Mouse (Mus musculus) heart, adult 10 weeks (tissue): ENCODE results near the gene Batf2. TPM values are rescaled to one million over a fixed set of nuclear protein-coding genes. Genes with fewer than 3 reads are reported as not detected.

Source experiments
- polyA plus RNA-seq: library from polyadenylated mRNA; stranded (reverse); fragments of 350-450 nt; fragmentation: Illumina TruSeq; extraction: RNeasy Lipid Tissue Mini Kit (QIAGEN cat#74804); gene quantifications from one replicate; pipeline ENCODE4 v1.2.3, GENCODE M21; 2014; ENCODE audit warnings: low read depth, low replicate concordance

The Batf2 gene
- polyA plus RNA-seq = 0.92 TPM

GRCm38 (mm10) chr19:6140678-6141393, at the start of gene Batf2:
Gene Batf2 (plus strand): TSS chr19:6140983.

GRCm38 (mm10) chr19:6094119-6094518, 46.7 kb upstream of the Batf2 start, which contains the start of gene AC131692.1:
Gene AC131692.1 (plus strand): TSS chr19:6094419.

GRCm38 (mm10) chr19:6105586-6105985, 35.2 kb upstream of the Batf2 start, which contains the start of gene Naaladl1:
Gene Naaladl1 (plus strand): TSS chr19:6105782.

GRCm38 (mm10) chr19:6117986-6118676, 22.7 kb upstream of the Batf2 start, which contains the start of gene Sac3d1:
Gene Sac3d1 (minus strand): TSS chr19:6118650.

GRCm38 (mm10) chr19:6127760-6128341, 12.9 kb upstream of the Batf2 start, which contains the start of gene Snx15:
Gene Snx15 (minus strand): TSS chr19:6128304.

GRCm38 (mm10) chr19:6141394-6141749, 589 bp downstream of the Batf2 start, which contains the start of gene Arl2:
Gene Arl2 (minus strand): TSS chr19:6141548.

GRCm38 (mm10) chr19:6184131-6184530, 43.3 kb downstream of the Batf2 start, which contains the start of gene Majin:
Gene Majin (plus strand): TSS chr19:6184388.

Other genes starting within 250 kb of the Batf2 start
- 0.63 TPM for gene Tigd3, start 246.8 kb upstream of the Batf2 start, polyA plus RNA-seq
- gene Dpf2, start 228.0 kb upstream of the Batf2 start, polyA plus RNA-seq = 69.5 TPM
- 7.8 TPM for gene Cdc42ep2, start 216.2 kb upstream of the Batf2 start, polyA plus RNA-seq
- 15.0 TPM for gene Pola2, start 176.8 kb upstream of the Batf2 start, polyA plus RNA-seq
- gene Slc22a20, start 154.8 kb upstream of the Batf2 start, polyA plus RNA-seq = not detected
- 16.4 TPM for gene Capn1, start 125.1 kb upstream of the Batf2 start, polyA plus RNA-seq
- 20.9 TPM for gene Syvn1, start 94.4 kb upstream of the Batf2 start, polyA plus RNA-seq
- 46.2 TPM for gene Mrpl49, start 83.2 kb upstream of the Batf2 start, polyA plus RNA-seq
- gene Fau, start 83.1 kb upstream of the Batf2 start, polyA plus RNA-seq = 507 TPM
- 8.5 TPM for gene Znhit2, start 79.8 kb upstream of the Batf2 start, polyA plus RNA-seq
- 6.3 TPM for gene Tm7sf2, start 72.6 kb upstream of the Batf2 start, polyA plus RNA-seq
- 20.9 TPM for gene Vps51, start 63.8 kb upstream of the Batf2 start, polyA plus RNA-seq
- not detected for gene Tmem262, start 61.0 kb upstream of the Batf2 start, polyA plus RNA-seq
- gene Gm28374, start 58.7 kb upstream of the Batf2 start, polyA plus RNA-seq = not detected
- gene Zfpl1, start 56.0 kb upstream of the Batf2 start, polyA plus RNA-seq = 21.3 TPM
- gene Cdca5, start 56.0 kb upstream of the Batf2 start, polyA plus RNA-seq = not detected
- not detected for gene AC131692.1, start 46.6 kb upstream of the Batf2 start, polyA plus RNA-seq
- gene Naaladl1, start 35.2 kb upstream of the Batf2 start, polyA plus RNA-seq = not detected
- gene Sac3d1, start 22.3 kb upstream of the Batf2 start, polyA plus RNA-seq = 10.2 TPM
- 20.5 TPM for gene Snx15, start 12.7 kb upstream of the Batf2 start, polyA plus RNA-seq
- gene Arl2, start 565 bp downstream of the Batf2 start, polyA plus RNA-seq = 55.0 TPM
- gene Majin, start 43.4 kb downstream of the Batf2 start, polyA plus RNA-seq = not detected
- not detected for gene Gpha2, start 85.4 kb downstream of the Batf2 start, polyA plus RNA-seq
- gene Ppp2r5b, start 94.9 kb downstream of the Batf2 start, polyA plus RNA-seq = 33.6 TPM
- 15.8 TPM for gene Atg2a, start 100.7 kb downstream of the Batf2 start, polyA plus RNA-seq
- 57.4 TPM for gene Ehd1, start 135.7 kb downstream of the Batf2 start, polyA plus RNA-seq
- 12.6 TPM for gene Cdc42bpg, start 165.5 kb downstream of the Batf2 start, polyA plus RNA-seq
- gene Men1, start 194.0 kb downstream of the Batf2 start, polyA plus RNA-seq = 12.5 TPM
- gene Map4k2, start 200.2 kb downstream of the Batf2 start, polyA plus RNA-seq = 54.9 TPM
- 122 TPM for gene Sf1, start 222.7 kb downstream of the Batf2 start, polyA plus RNA-seq
- gene Pygm, start 243.4 kb downstream of the Batf2 start, polyA plus RNA-seq = 971 TPM